Mouse (Mus musculus): ENCODE results near the gene Rtf2. TPM values are rescaled to one million over a fixed set of nuclear protein-coding genes. Genes with fewer than 3 reads are reported as not detected.

The Rtf2 gene
- polyA plus RNA-seq, 1 experiment from 2014 or later, result 73.1 TPM

DNA sequence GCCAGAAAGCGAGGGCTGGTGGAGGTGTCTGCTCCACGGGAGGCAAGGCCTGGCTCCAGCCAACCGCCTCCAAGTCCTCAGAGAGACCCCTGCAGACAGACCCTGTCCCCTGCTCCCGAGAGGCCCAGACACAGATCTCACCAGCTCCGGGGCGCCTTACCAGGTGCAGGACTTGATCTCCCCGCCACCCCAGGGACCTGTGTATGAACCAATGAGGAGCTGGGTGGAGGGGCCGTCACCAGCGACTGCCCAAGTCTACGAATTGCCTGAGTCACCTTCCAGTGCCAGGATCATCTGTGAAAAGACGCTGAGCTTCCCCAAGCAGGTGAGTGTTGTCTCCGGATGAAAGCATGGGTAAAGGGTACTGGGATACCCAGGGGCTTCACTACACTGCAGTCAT lies 24.1 kb upstream of the Rtf2 start:
- no peak for ATAC-seq (replicated peaks; ENCODE audit: low FRiP score)
- no peak overlapping the region for H3K4me3 ChIP-seq (ENCODE audit: low read depth, low read length)
- H3K4me2 ChIP-seq, result no peak overlapping the region
- no peak overlapping the region for H3K27ac ChIP-seq (ENCODE audit: low read depth, low read length)
- no peaks in the 10 kb centered on the region for H3K9me3 ChIP-seq (ENCODE audit: control insufficient read depth, low read length)
- H3K4me1 ChIP-seq (replicated peaks; ENCODE audit: control insufficient read depth, insufficient read depth, low read length), result peaks cover 10% of the 10 kb centered on the region
- WGBS, result 64% methylated on average over 12 of the region's 12 CpGs
- no peaks in the 10 kb centered on the region for H3K36me3 ChIP-seq (ENCODE audit: control insufficient read depth, insufficient read depth, low read length)
- no peak for DNase-seq (ENCODE audit: low spot score)
- H3K27me3 ChIP-seq (replicated peaks; ENCODE audit: control insufficient read depth, insufficient read depth, low read length), result no peaks in the 10 kb centered on the region
- H3K9ac ChIP-seq (ENCODE audit: low read depth, low read length), result no peak overlapping the region

DNA sequence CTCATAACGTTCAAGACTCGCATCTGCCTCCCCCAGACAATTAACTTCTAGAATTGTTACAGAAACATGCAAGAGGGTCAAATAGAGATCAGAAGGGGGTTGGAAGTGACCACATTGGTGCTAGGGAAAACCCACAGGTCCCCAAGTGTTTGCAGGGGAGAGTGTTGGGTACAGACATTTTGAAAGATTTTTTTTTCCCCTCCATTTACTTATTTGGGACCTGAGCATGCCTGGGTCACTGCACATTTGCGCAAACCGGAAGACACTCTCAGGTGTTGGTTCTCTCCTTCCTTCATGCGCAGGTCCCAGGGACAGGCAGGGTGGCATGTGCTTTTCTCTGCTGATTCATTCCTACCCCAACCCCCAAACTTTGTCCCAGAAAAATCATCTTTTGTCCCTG lies 23.5 kb upstream of the Rtf2 start:
- Histone ChIP-seq H3K9ac (ENCODE audit: low read depth, low read length) (no peak overlapping the region), H3K4me1 (replicated peaks; ENCODE audit: control insufficient read depth, insufficient read depth, low read length) (peaks cover 10% of the 10 kb centered on the region), H3K4me2 (no peak overlapping the region), H3K4me3 (ENCODE audit: low read depth, low read length) (no peak overlapping the region), H3K27me3 (replicated peaks; ENCODE audit: control insufficient read depth, insufficient read depth, low read length) (no peaks in the 10 kb centered on the region), H3K27ac (ENCODE audit: low read depth, low read length) (no peak overlapping the region), H3K36me3 (ENCODE audit: control insufficient read depth, insufficient read depth, low read length) (no peaks in the 10 kb centered on the region), H3K9me3 (ENCODE audit: control insufficient read depth, low read length) (no peaks in the 10 kb centered on the region)
- WGBS, result 90% methylated on average over 5 of the region's 5 CpGs
- ATAC-seq (replicated peaks; ENCODE audit: low FRiP score) (no peak), DNase-seq (ENCODE audit: low spot score) (no peak)

DNA sequence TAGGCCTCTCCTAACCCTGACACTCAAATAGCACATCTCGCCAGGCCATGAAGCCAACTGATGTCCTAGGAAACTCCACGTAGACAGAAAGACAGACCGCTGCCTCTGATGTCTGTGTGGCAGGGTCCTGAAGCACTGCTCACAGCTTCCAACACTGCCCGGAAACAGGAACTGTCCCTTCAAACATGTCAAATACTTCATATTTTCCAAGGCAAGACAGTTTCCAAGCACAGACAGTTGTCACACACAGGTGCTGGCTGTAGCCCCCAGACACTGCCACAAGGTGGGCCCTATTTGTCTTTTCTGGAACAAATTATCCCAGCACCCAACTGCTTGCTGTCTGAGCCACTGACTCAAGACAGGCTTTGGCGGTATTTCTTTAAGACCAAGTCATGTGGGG lies 22.1 kb upstream of the Rtf2 start:
- no peak for ATAC-seq (replicated peaks; ENCODE audit: low FRiP score)
- Histone ChIP-seq H3K4me1 (replicated peaks; ENCODE audit: control insufficient read depth, insufficient read depth, low read length) (peaks cover 4% of the 10 kb centered on the region), H3K27me3 (replicated peaks; ENCODE audit: control insufficient read depth, insufficient read depth, low read length) (no peaks in the 10 kb centered on the region), H3K9me3 (ENCODE audit: control insufficient read depth, low read length) (no peaks in the 10 kb centered on the region), H3K9ac (ENCODE audit: low read depth, low read length) (no peak overlapping the region), H3K36me3 (ENCODE audit: control insufficient read depth, insufficient read depth, low read length) (no peaks in the 10 kb centered on the region), H3K4me3 (ENCODE audit: low read depth, low read length) (no peak overlapping the region), H3K4me2 (no peak overlapping the region), H3K27ac (ENCODE audit: low read depth, low read length) (no peak overlapping the region)
- no peak for DNase-seq (ENCODE audit: low spot score)
- 75% methylated on average over 5 of the region's 5 CpGs for WGBS

DNA sequence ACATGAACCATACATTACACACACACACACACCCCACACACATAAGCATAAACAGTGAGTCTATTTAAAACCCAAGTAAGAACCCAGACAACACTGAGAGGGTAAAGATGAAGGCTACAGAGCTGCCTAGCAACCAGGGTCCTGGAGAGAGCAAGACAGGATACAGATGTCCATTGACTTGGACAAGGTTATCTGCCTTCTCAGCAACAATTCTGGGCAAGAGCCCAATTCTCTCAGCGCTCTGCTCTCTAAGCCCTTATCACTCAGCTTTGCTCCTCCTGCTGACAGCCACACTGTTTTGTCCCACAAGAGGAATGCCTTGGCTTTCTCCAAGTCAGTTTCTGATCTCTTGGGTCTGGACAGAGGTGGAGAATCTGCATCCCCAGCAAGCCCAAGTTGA lies 9.7 kb upstream of the Rtf2 start:
- Histone ChIP-seq H3K4me1 (replicated peaks; ENCODE audit: control insufficient read depth, insufficient read depth, low read length) (no peaks in the 10 kb centered on the region; the same call in 1 of the 2 replicates), H3K4me2 (no peak overlapping the region), H3K27ac (ENCODE audit: low read depth, low read length) (no peak overlapping the region), H3K9ac (ENCODE audit: low read depth, low read length) (no peak overlapping the region), H3K27me3 (replicated peaks; ENCODE audit: control insufficient read depth, insufficient read depth, low read length) (no peaks in the 10 kb centered on the region), H3K36me3 (ENCODE audit: control insufficient read depth, insufficient read depth, low read length) (no peaks in the 10 kb centered on the region), H3K4me3 (ENCODE audit: low read depth, low read length) (no peak overlapping the region), H3K9me3 (ENCODE audit: control insufficient read depth, low read length) (no peaks in the 10 kb centered on the region)
- ATAC-seq (replicated peaks; ENCODE audit: low FRiP score) (peak; percentile 63), DNase-seq (ENCODE audit: low spot score) (no peak)
- 52% methylated on average over 1 of the region's 1 CpGs for WGBS

DNA sequence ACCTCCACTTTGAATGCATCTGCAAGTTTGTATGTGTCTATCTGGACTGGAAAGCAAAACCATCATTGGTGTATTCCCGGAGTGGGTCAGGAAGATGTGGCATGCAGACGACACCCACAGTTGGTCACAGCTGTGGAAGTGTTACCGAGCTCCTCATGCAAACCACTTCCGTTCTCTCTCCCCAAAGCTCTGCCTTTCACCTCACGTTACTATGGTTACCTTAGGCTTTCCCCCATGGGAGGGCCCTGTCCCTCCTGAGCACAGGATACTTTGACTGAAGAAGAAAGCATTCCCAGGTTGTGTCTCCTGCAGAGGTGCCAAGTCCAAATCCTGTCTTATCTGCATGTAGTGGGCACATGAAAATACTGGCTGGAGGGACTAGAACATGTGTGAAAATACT lies 6.6 kb upstream of the Rtf2 start:
- Histone ChIP-seq H3K4me2 (no peak overlapping the region), H3K9me3 (ENCODE audit: control insufficient read depth, low read length) (no peaks in the 10 kb centered on the region), H3K4me3 (ENCODE audit: low read depth, low read length) (no peak overlapping the region), H3K27ac (ENCODE audit: low read depth, low read length) (no peak overlapping the region), H3K36me3 (ENCODE audit: control insufficient read depth, insufficient read depth, low read length) (no peaks in the 10 kb centered on the region), H3K4me1 (replicated peaks; ENCODE audit: control insufficient read depth, insufficient read depth, low read length) (no peaks in the 10 kb centered on the region; the same call in 1 of the 2 replicates), H3K9ac (ENCODE audit: low read depth, low read length) (no peak overlapping the region), H3K27me3 (replicated peaks; ENCODE audit: control insufficient read depth, insufficient read depth, low read length) (no peaks in the 10 kb centered on the region)
- 39% methylated on average over 5 of the region's 5 CpGs for WGBS
- DNase-seq (ENCODE audit: low spot score) (no peak), ATAC-seq (replicated peaks; ENCODE audit: low FRiP score) (no peak)

DNA sequence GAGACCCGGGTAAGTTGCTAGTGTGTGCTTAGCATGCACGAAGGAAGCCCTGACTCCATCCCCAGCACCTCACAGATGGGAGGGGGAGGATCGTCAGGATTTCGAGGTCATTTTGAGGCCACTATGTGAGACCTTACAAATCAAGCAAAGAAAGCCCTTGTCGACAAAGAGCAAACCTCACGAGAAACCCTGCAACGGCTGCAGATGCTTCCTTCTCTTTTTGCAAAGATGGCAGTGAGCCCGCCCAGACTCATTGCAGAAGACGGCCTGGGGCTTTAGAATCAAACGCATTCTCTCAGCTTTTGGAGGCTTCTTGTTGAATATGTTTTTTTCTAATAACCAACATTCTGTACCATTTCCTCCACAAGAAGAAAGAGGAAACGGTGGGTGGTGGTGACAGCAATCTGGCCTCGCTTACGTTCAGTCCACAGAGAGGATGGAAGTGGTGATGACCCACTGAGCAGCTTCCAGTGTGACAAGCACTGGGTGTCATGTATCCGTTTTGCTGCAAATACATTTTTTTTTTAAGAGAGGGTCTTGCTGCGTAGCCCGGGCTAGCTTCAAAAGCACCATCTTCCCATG lies 2.9 kb upstream of the Rtf2 start:
- WGBS, result 53% methylated on average over 16 of the region's 16 CpGs

DNA sequence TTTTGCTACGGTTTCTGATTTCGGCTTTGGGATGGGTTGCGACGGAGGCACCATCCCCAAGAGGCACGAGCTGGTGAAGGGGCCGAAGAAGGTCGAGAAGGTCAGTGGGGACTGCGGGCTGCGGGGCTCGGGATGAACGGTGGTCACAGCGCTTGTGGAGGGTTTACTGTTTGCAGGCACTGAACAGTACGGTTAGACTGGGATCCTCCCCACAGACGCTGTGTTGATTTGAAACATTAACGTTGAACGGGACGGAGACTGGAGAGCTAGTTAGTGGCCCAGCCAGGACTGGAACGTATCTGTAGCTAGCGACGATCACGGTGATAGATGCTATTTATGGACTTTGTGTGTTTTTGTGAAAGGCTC lies 267 bp downstream of the Rtf2 start:
- peaks cover 6% of the 10 kb centered on the region; the same call in 1 of the 2 replicates for H3K36me3 ChIP-seq (ENCODE audit: control insufficient read depth, insufficient read depth, low read length)
- H3K27ac ChIP-seq (ENCODE audit: low read depth, low read length), result peak overlapping the region; percentile 17; the same call in 1 of the 2 replicates
- H3K4me3 ChIP-seq (ENCODE audit: low read depth, low read length), result peak overlapping the region; percentile 82
- ATAC-seq (replicated peaks; ENCODE audit: low FRiP score) (peak; percentile 56), DNase-seq (ENCODE audit: low spot score) (no peak)
- H3K4me1 ChIP-seq (replicated peaks; ENCODE audit: control insufficient read depth, insufficient read depth, low read length), result peaks cover 14% of the 10 kb centered on the region
- no peaks in the 10 kb centered on the region for H3K27me3 ChIP-seq (replicated peaks; ENCODE audit: control insufficient read depth, insufficient read depth, low read length)
- 1% methylated on average over 21 of the region's 21 CpGs for WGBS
- peak overlapping the region; percentile 67 for H3K9ac ChIP-seq (ENCODE audit: low read depth, low read length)
- peak overlapping the region; percentile 74 for H3K4me2 ChIP-seq
- no peaks in the 10 kb centered on the region for H3K9me3 ChIP-seq (ENCODE audit: control insufficient read depth, low read length)

More for the DNA sequence above, 2.9 kb upstream of the Rtf2 start:
- no peak overlapping the region for H3K9ac ChIP-seq (ENCODE audit: low read depth, low read length)
- no peaks in the 10 kb centered on the region for H3K36me3 ChIP-seq (ENCODE audit: control insufficient read depth, insufficient read depth, low read length)
- no peaks in the 10 kb centered on the region for H3K27me3 ChIP-seq (replicated peaks; ENCODE audit: control insufficient read depth, insufficient read depth, low read length)
- H3K9me3 ChIP-seq (ENCODE audit: control insufficient read depth, low read length), result no peaks in the 10 kb centered on the region
- DNase-seq (ENCODE audit: low spot score), result no peak
- H3K4me2 ChIP-seq, result no peak overlapping the region
- H3K4me3 ChIP-seq (ENCODE audit: low read depth, low read length), result no peak overlapping the region
- H3K27ac ChIP-seq (ENCODE audit: low read depth, low read length), result no peak overlapping the region
- H3K4me1 ChIP-seq (replicated peaks; ENCODE audit: control insufficient read depth, insufficient read depth, low read length), result peaks cover 13% of the 10 kb centered on the region
- ATAC-seq (replicated peaks; ENCODE audit: low FRiP score), result no peak

DNA sequence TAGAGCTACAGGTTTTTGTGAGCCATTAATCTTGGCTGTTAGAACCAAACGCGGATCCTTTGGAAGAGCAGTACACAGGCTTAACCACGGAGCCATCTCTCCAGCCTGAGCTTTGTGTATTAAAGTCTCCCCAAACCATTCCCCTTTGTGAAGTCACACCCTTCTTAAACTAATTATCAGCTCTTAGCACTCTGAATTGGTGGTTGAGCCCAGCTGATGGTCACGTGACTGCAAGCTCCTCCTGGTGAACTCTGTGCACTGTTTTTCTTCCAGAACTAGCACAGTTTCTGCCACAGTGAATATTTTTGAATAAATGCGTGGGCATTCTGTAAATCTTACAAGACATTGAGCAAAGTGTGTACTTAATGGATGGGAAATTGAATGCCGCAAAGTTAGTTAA lies 820 bp downstream of the Rtf2 start:
- no peaks in the 10 kb centered on the region for H3K9me3 ChIP-seq (ENCODE audit: control insufficient read depth, low read length)
- peak overlapping the region; percentile 82 for H3K4me3 ChIP-seq (ENCODE audit: low read depth, low read length)
- H3K4me1 ChIP-seq (replicated peaks; ENCODE audit: control insufficient read depth, insufficient read depth, low read length), result peaks cover 14% of the 10 kb centered on the region
- H3K4me2 ChIP-seq, result peak overlapping the region; percentile 74
- 27% methylated on average over 6 of the region's 6 CpGs for WGBS
- no peak for DNase-seq (ENCODE audit: low spot score)
- H3K9ac ChIP-seq (ENCODE audit: low read depth, low read length), result peak overlapping the region; percentile 67
- ATAC-seq (replicated peaks; ENCODE audit: low FRiP score), result peak; percentile 65
- H3K27me3 ChIP-seq (replicated peaks; ENCODE audit: control insufficient read depth, insufficient read depth, low read length), result no peaks in the 10 kb centered on the region
- H3K36me3 ChIP-seq (ENCODE audit: control insufficient read depth, insufficient read depth, low read length), result peaks cover 11% of the 10 kb centered on the region
- H3K27ac ChIP-seq (ENCODE audit: low read depth, low read length), result peak overlapping the region; percentile 17; the same call in 1 of the 2 replicates

DNA sequence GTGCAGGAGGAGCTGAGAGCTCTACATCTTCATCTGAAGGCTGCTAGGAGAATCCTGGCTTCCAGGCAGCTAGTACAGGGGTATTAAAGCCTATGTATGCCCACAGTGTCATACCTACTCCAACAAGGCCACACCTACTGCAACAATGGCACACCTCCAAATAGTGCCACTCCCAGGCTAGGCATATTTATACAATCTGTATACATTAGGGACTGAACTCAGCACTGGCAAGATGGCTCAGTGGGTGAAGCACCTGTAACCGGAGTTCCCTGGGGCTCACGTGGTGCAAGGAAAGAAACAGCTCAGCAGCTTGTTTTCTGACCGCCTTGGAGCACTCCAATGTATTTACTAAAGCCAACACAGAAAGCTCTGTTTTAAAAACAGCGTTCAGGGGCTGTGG lies 5.3 kb downstream of the Rtf2 start:
- Histone ChIP-seq H3K9ac (ENCODE audit: low read depth, low read length) (no peak overlapping the region), H3K4me1 (replicated peaks; ENCODE audit: control insufficient read depth, insufficient read depth, low read length) (peaks cover 14% of the 10 kb centered on the region), H3K4me3 (ENCODE audit: low read depth, low read length) (no peak overlapping the region), H3K27ac (ENCODE audit: low read depth, low read length) (no peak overlapping the region), H3K36me3 (ENCODE audit: control insufficient read depth, insufficient read depth, low read length) (peaks cover 44% of the 10 kb centered on the region), H3K27me3 (replicated peaks; ENCODE audit: control insufficient read depth, insufficient read depth, low read length) (no peaks in the 10 kb centered on the region), H3K9me3 (ENCODE audit: control insufficient read depth, low read length) (no peaks in the 10 kb centered on the region), H3K4me2 (no peak overlapping the region)
- no peak for DNase-seq (ENCODE audit: low spot score)
- no peak for ATAC-seq (replicated peaks; ENCODE audit: low FRiP score)
- 93% methylated on average over 4 of the region's 4 CpGs for WGBS
